9 mouse cellular contexts compared by ENCODE assay signal in genomic region chr14:105668969-105669368, GRCm38 (mm10).
DNase-seq lines count a peak whose midpoint lies in the region; ATAC-seq and TF ChIP-seq lines count a peak whose summit lies in the region.
"Had no signal": no experiment of that assay in that cellular context is flagged by ENCODE, and none has a peak within 500 bp of the region (broad histone marks: within the 10 kb centered on the region; RNA-seq: fewer than 3 reads in every experiment).

No protein-coding gene starts in this region.

- no peak overlapping the region for H3K9ac ChIP-seq in hindbrain, embryonic 14.5 days
- H3K9ac ChIP-seq: liver, embryonic 15.5 days had no signal

- peaks cover 21% of the 10 kb centered on the region; the same call in 1 of the 2 replicates for H3K4me1 ChIP-seq in hindbrain, embryonic 14.5 days (replicated peaks; ENCODE audit: control insufficient read depth, insufficient read depth, low read length)
- H3K4me1 ChIP-seq: liver, embryonic 15.5 days had no signal

- DNase-seq in lung, postnatal 10 days, result peak; percentile 6
- no peak for DNase-seq in lung, postnatal 25 days (ENCODE audit: low spot score)
- peak; percentile 74 for DNase-seq in brain, embryonic 14.5 days (ENCODE audit: low read depth)
- peak; percentile 63 to 79 for DNase-seq in frontal cortex, postnatal 10 days (ENCODE audit: low spot score in 2 of 2)
- DNase-seq in hindbrain, embryonic 14.5 days (ENCODE audit: low spot score), result peak; percentile 35
- DNase-seq in thymus, postnatal 25 days, result peak; percentile 11

- WGBS in hindbrain, embryonic 14.5 days, result 23% methylated on average over 11 of the region's 11 CpGs

- TF ChIP-seq CTCF in brain, embryonic 14.5 days (IDR thresholded peaks at IDR 0.05; ENCODE audit: borderline replicate concordance, extremely low read depth, insufficient read depth, insufficient read length), result peak; percentile 19; the same call in 1 of the 2 replicates

- H3K4me2 ChIP-seq in hindbrain, embryonic 14.5 days (replicated peaks), result peak overlapping the region; percentile 36
- H3K4me2 ChIP-seq: liver, embryonic 15.5 days had no signal

- H3K27me3 ChIP-seq in hindbrain, embryonic 14.5 days (ENCODE audit: control insufficient read depth, insufficient read depth, low read length), result no peaks in the 10 kb centered on the region
- H3K27me3 ChIP-seq: liver, embryonic 15.5 days had no signal

- 0 out of 2 replicates have a peak overlapping the region, but pooled peaks have one; percentile 21 for H3K27ac ChIP-seq in hindbrain, embryonic 14.5 days
- H3K27ac ChIP-seq: liver, embryonic 15.5 days had no signal

- H3K9me3 ChIP-seq in hindbrain, embryonic 14.5 days (ENCODE audit: control insufficient read depth, low read length), result no peaks in the 10 kb centered on the region
- H3K9me3 ChIP-seq: liver, embryonic 15.5 days had no signal

- no peaks in the 10 kb centered on the region for H3K36me3 ChIP-seq in hindbrain, embryonic 14.5 days (replicated peaks; ENCODE audit: control insufficient read depth, insufficient read depth)
- H3K36me3 ChIP-seq: liver, embryonic 15.5 days had no signal

- TF ChIP-seq POLR2A in brain, embryonic 14.5 days (IDR thresholded peaks at IDR 0.05; ENCODE audit: borderline replicate concordance, extremely low read depth, insufficient read depth, insufficient read length, poor library complexity, severe bottlenecking), result no peak

- no peak overlapping the region for H3K4me3 ChIP-seq in hindbrain, embryonic 14.5 days (replicated peaks; ENCODE audit: low read length)
- H3K4me3 ChIP-seq: liver, embryonic 15.5 days had no signal

- peak; percentile 79 for ATAC-seq in hindbrain, embryonic 14.5 days (ENCODE audit: low FRiP score)
- ATAC-seq in megakaryocyte, adult 5-6 weeks (ENCODE audit: poor library complexity, severe bottlenecking), result peak; percentile 21; the same call in 1 of the 2 replicates
- ATAC-seq in inflammation-experienced regulatory T-cells, adult 6 months, result no peak
